Mouse (Mus musculus) bone marrow, adult 2 months (tissue): Measurements from ENCODE around the gene Frmd3.

ENCODE experiments used
- CTCF ChIP-seq: fragments of 200-500 bp; IDR thresholded peaks from 2 replicates; pipeline ENCODE4 v1.5.1; 2011; ENCODE audit warnings: low read length, control low read depth; ENCODE audit not compliant: control insufficient read depth, insufficient read depth
- POLR2A ChIP-seq: fragments of 200-500 bp; IDR thresholded peaks from 2 replicates; pipeline ENCODE4 v1.6.1; 2011; ENCODE audit warnings: low read depth, mild to moderate bottlenecking, control low read depth, low read length, borderline replicate concordance; ENCODE audit not compliant: control insufficient read depth

- TF ChIP-seq CTCF: no peak
- TF ChIP-seq POLR2A: no peak
Measured at GRCm38 (mm10) chr4:74201281-74201811, 188.1 kb downstream of the Frmd3 start.
